Mouse (Mus musculus): Measurements from ENCODE around the gene Msi2. TPM values are rescaled to one million over a fixed set of nuclear protein-coding genes. Genes with fewer than 3 reads are reported as not detected.

The Msi2 gene
- polyA plus RNA-seq, 1 experiment from 2014 or later, result 24.5 TPM

GRCm38 (mm10) chr11:88626061-88626460, 92.3 kb downstream of the Msi2 start:
- H3K27ac ChIP-seq, result peak overlapping the region; percentile 67; the same call in 1 of the 2 replicates
- DNase-seq (ENCODE audit: low spot score) (no peak), ATAC-seq (replicated peaks; ENCODE audit: low FRiP score, low read depth) (no peak)
- H3K27me3 ChIP-seq (ENCODE audit: insufficient read depth, low read length), result no peaks in the 10 kb centered on the region
- no peaks in the 10 kb centered on the region for H3K36me3 ChIP-seq (ENCODE audit: insufficient read depth, low read length)
- H3K4me3 ChIP-seq (replicated peaks; ENCODE audit: low read depth, low read length), result no peak overlapping the region
- no peak for TF ChIP-seq CTCF (IDR thresholded peaks at IDR 0.05; ENCODE audit: low read depth)
- peaks cover 69% of the 10 kb centered on the region for H3K4me1 ChIP-seq (replicated peaks; ENCODE audit: insufficient read depth, low read length)
- H3K9me3 ChIP-seq (replicated peaks; ENCODE audit: low read length), result no peaks in the 10 kb centered on the region
- WGBS, result 60% methylated on average over 9 of the region's 9 CpGs
- no peak overlapping the region for H3K4me2 ChIP-seq (ENCODE audit: low read length)
- no peak overlapping the region for H3K9ac ChIP-seq (ENCODE audit: low read depth, low read length)

- Histone ChIP-seq H3K27me3 (ENCODE audit: insufficient read depth, low read length) (no peaks in the 10 kb centered on the region), H3K9me3 (replicated peaks; ENCODE audit: low read length) (no peaks in the 10 kb centered on the region), H3K9ac (ENCODE audit: low read depth, low read length) (no peak overlapping the region), H3K27ac (peak overlapping the region; percentile 42; the same call in 1 of the 2 replicates), H3K36me3 (ENCODE audit: insufficient read depth, low read length) (no peaks in the 10 kb centered on the region), H3K4me2 (ENCODE audit: low read length) (no peak overlapping the region), H3K4me1 (replicated peaks; ENCODE audit: insufficient read depth, low read length) (peaks cover 77% of the 10 kb centered on the region), H3K4me3 (replicated peaks; ENCODE audit: low read depth, low read length) (no peak overlapping the region)
- no peak for TF ChIP-seq CTCF (IDR thresholded peaks at IDR 0.05; ENCODE audit: low read depth)
- WGBS, result 17% methylated on average over 14 of the region's 14 CpGs
- ATAC-seq (replicated peaks; ENCODE audit: low FRiP score, low read depth) (no peak), DNase-seq (ENCODE audit: low spot score) (peak; percentile 71)
These were observed 93.2 kb downstream of the Msi2 start for GRCm38 (mm10) chr11:88625063-88625462.

GRCm38 (mm10) chr11:88624627-88625026, 93.7 kb downstream of the Msi2 start:
- no peak overlapping the region for H3K4me2 ChIP-seq (ENCODE audit: low read length)
- 0 out of 2 replicates have a peak overlapping the region, but pooled peaks have one; percentile 31 for H3K27ac ChIP-seq
- H3K4me3 ChIP-seq (replicated peaks; ENCODE audit: low read depth, low read length), result no peak overlapping the region
- TF ChIP-seq CTCF (IDR thresholded peaks at IDR 0.05; ENCODE audit: low read depth), result no peak; the same call in 1 of the 2 replicates
- H3K27me3 ChIP-seq (ENCODE audit: insufficient read depth, low read length), result no peaks in the 10 kb centered on the region
- ATAC-seq (replicated peaks; ENCODE audit: low FRiP score, low read depth) (no peak), DNase-seq (ENCODE audit: low spot score) (no peak)
- H3K36me3 ChIP-seq (ENCODE audit: insufficient read depth, low read length), result no peaks in the 10 kb centered on the region
- no peak overlapping the region for H3K9ac ChIP-seq (ENCODE audit: low read depth, low read length)
- peaks cover 78% of the 10 kb centered on the region for H3K4me1 ChIP-seq (replicated peaks; ENCODE audit: insufficient read depth, low read length)
- no peaks in the 10 kb centered on the region for H3K9me3 ChIP-seq (replicated peaks; ENCODE audit: low read length)
- WGBS, result 43% methylated on average over 6 of the region's 6 CpGs

GRCm38 (mm10) chr11:88623671-88624070, 94.6 kb downstream of the Msi2 start:
- no peaks in the 10 kb centered on the region for H3K27me3 ChIP-seq (ENCODE audit: insufficient read depth, low read length)
- 47% methylated on average over 6 of the region's 6 CpGs for WGBS
- no peak overlapping the region for H3K4me3 ChIP-seq (replicated peaks; ENCODE audit: low read depth, low read length)
- no peak overlapping the region for H3K4me2 ChIP-seq (ENCODE audit: low read length)
- peaks cover 79% of the 10 kb centered on the region for H3K4me1 ChIP-seq (replicated peaks; ENCODE audit: insufficient read depth, low read length)
- no peaks in the 10 kb centered on the region for H3K9me3 ChIP-seq (replicated peaks; ENCODE audit: low read length)
- no peaks in the 10 kb centered on the region for H3K36me3 ChIP-seq (ENCODE audit: insufficient read depth, low read length)
- peak; percentile 6; the same call in 1 of the 2 replicates for TF ChIP-seq CTCF (IDR thresholded peaks at IDR 0.05; ENCODE audit: low read depth)
- ATAC-seq (replicated peaks; ENCODE audit: low FRiP score, low read depth), result no peak
- DNase-seq (ENCODE audit: low spot score), result no peak
- H3K27ac ChIP-seq, result no peak overlapping the region; the same call in 1 of the 2 replicates
- H3K9ac ChIP-seq (ENCODE audit: low read depth, low read length), result no peak overlapping the region

GRCm38 (mm10) chr11:88622496-88622895, 95.8 kb downstream of the Msi2 start:
- H3K9ac ChIP-seq (ENCODE audit: low read depth, low read length), result no peak overlapping the region
- 33% methylated on average over 6 of the region's 6 CpGs for WGBS
- ATAC-seq (replicated peaks; ENCODE audit: low FRiP score, low read depth), result no peak
- no peaks in the 10 kb centered on the region for H3K36me3 ChIP-seq (ENCODE audit: insufficient read depth, low read length)
- H3K4me2 ChIP-seq (ENCODE audit: low read length), result no peak overlapping the region
- H3K4me1 ChIP-seq (replicated peaks; ENCODE audit: insufficient read depth, low read length), result peaks cover 84% of the 10 kb centered on the region
- no peak for TF ChIP-seq CTCF (IDR thresholded peaks at IDR 0.05; ENCODE audit: low read depth)
- DNase-seq (ENCODE audit: low spot score), result peak; percentile 63
- no peak overlapping the region for H3K4me3 ChIP-seq (replicated peaks; ENCODE audit: low read depth, low read length)
- no peaks in the 10 kb centered on the region for H3K27me3 ChIP-seq (ENCODE audit: insufficient read depth, low read length)
- no peaks in the 10 kb centered on the region for H3K9me3 ChIP-seq (replicated peaks; ENCODE audit: low read length)
- peak overlapping the region; percentile 77 for H3K27ac ChIP-seq

GRCm38 (mm10) chr11:88621789-88622188, 96.5 kb downstream of the Msi2 start:
- WGBS, result 50% methylated on average over 4 of the region's 4 CpGs
- DNase-seq (ENCODE audit: low spot score) (no peak), ATAC-seq (replicated peaks; ENCODE audit: low FRiP score, low read depth) (no peak)
- Histone ChIP-seq H3K4me2 (ENCODE audit: low read length) (no peak overlapping the region), H3K36me3 (ENCODE audit: insufficient read depth, low read length) (no peaks in the 10 kb centered on the region), H3K27me3 (ENCODE audit: insufficient read depth, low read length) (no peaks in the 10 kb centered on the region), H3K27ac (peak overlapping the region; percentile 77), H3K9ac (ENCODE audit: low read depth, low read length) (no peak overlapping the region), H3K4me1 (replicated peaks; ENCODE audit: insufficient read depth, low read length) (peaks cover 84% of the 10 kb centered on the region), H3K4me3 (replicated peaks; ENCODE audit: low read depth, low read length) (no peak overlapping the region), H3K9me3 (replicated peaks; ENCODE audit: low read length) (no peaks in the 10 kb centered on the region)
- no peak for TF ChIP-seq CTCF (IDR thresholded peaks at IDR 0.05; ENCODE audit: low read depth)

Measured in kidney, postnatal 0 days (tissue).